Comparison of ENCODE assay signal across 8 mouse cellular contexts in genomic region chr8:120101068-120101972, GRCm38 (mm10). TPM values are rescaled to one million over a fixed set of nuclear protein-coding genes. Genes with fewer than 3 reads are reported as not detected.
DNase-seq lines count a peak whose midpoint lies in the region; ATAC-seq and TF ChIP-seq lines count a peak whose summit lies in the region.

Gene Zdhhc7, minus strand, starts transcription at chr8:120101482.

- no peaks in the 10 kb centered on the region for H3K27me3 ChIP-seq in embryonic facial prominence, embryonic 15.5 days
- H3K27me3 ChIP-seq in kidney, embryonic 14.5 days (ENCODE audit: control insufficient read depth, insufficient read depth, low read length): no peaks in the 10 kb centered on the region
- no peaks in the 10 kb centered on the region for H3K27me3 ChIP-seq in limb, embryonic 14.5 days (ENCODE audit: control insufficient read depth, insufficient read depth, low read length)
- H3K27me3 ChIP-seq in midbrain, embryonic 16.5 days (ENCODE audit: control insufficient read depth, insufficient read depth, low read depth, low read length): no peaks in the 10 kb centered on the region

- H3K4me1 ChIP-seq in embryonic facial prominence, embryonic 15.5 days: peaks cover 29% of the 10 kb centered on the region
- H3K4me1 ChIP-seq in kidney, embryonic 14.5 days (ENCODE audit: control insufficient read depth, insufficient read depth, low read length): peaks cover 21% of the 10 kb centered on the region
- peaks cover 19% of the 10 kb centered on the region for H3K4me1 ChIP-seq in limb, embryonic 14.5 days (ENCODE audit: control insufficient read depth, insufficient read depth, low read length)
- H3K4me1 ChIP-seq in midbrain, embryonic 16.5 days (ENCODE audit: control insufficient read depth, insufficient read depth, low read length): peaks cover 25% of the 10 kb centered on the region

- DNase-seq in 3T3-L1 (ENCODE audit: low read depth, low spot score): peak; percentile 69
- peak; percentile 52 to 64 for DNase-seq in adrenal gland, postnatal 4 days (ENCODE audit: low spot score in 2 of 2)
- DNase-seq in heart, adult 9 months (ENCODE audit: low spot score in 2 of 2): peak; percentile 81 to 84
- peak; percentile 68 for DNase-seq in limb, embryonic 14.5 days (ENCODE audit: low spot score)
- peak; percentile 76 to 80 for DNase-seq in spleen, postnatal 10 days (ENCODE audit: low spot score in 2 of 2)

- 0 out of 2 replicates have a peak, but pooled peaks cover 5% of the 10 kb centered on the region for H3K36me3 ChIP-seq in embryonic facial prominence, embryonic 15.5 days
- no peaks in the 10 kb centered on the region for H3K36me3 ChIP-seq in kidney, embryonic 14.5 days (ENCODE audit: control insufficient read depth, insufficient read depth, low read length)
- H3K36me3 ChIP-seq in limb, embryonic 14.5 days (ENCODE audit: control insufficient read depth, insufficient read depth, low read length): peaks cover 4% of the 10 kb centered on the region
- H3K36me3 ChIP-seq in midbrain, embryonic 16.5 days (ENCODE audit: control insufficient read depth, insufficient read depth, low read length): no peaks in the 10 kb centered on the region

- H3K9ac ChIP-seq in embryonic facial prominence, embryonic 15.5 days: peak within 1 kb of the TSS; percentile 91
- peak within 1 kb of the TSS; percentile 88 for H3K9ac ChIP-seq in kidney, embryonic 14.5 days (ENCODE audit: low read depth, low read length)
- H3K9ac ChIP-seq in limb, embryonic 14.5 days (ENCODE audit: low read depth, low read length, severe bottlenecking): peak within 1 kb of the TSS; percentile 79
- H3K9ac ChIP-seq in midbrain, embryonic 16.5 days (ENCODE audit: low read depth, low read length): peak within 1 kb of the TSS; percentile 94

- peak; percentile 79 for ATAC-seq in embryonic facial prominence, embryonic 15.5 days (ENCODE audit: insufficient number of reproducible peaks, low FRiP score, low TSS enrichment, low read depth)
- peak; percentile 65; the same call in 1 of the 2 replicates for ATAC-seq in kidney, embryonic 14.5 days (ENCODE audit: low FRiP score, low TSS enrichment)
- ATAC-seq in limb, embryonic 14.5 days (ENCODE audit: low FRiP score, low read depth): peak; percentile 79
- ATAC-seq in midbrain, embryonic 16.5 days: peak; percentile 90

- under 1% methylated on average over 88 of the region's 88 CpGs for WGBS in embryonic facial prominence, embryonic 15.5 days
- under 1% methylated on average over 87 of the region's 88 CpGs for WGBS in kidney, embryonic 14.5 days
- 2% methylated on average over 71 of the region's 88 CpGs for WGBS in limb, embryonic 14.5 days
- WGBS in midbrain, embryonic 16.5 days: under 1% methylated on average over 81 of the region's 88 CpGs

- 0 out of 2 replicates have a peak, but pooled peaks have one; percentile 26 for TF ChIP-seq POLR2A in limb, embryonic 14.5 days (IDR thresholded peaks at IDR 0.05; ENCODE audit: borderline replicate concordance, extremely low read depth, insufficient read depth, insufficient read length)

- peak within 1 kb of the TSS; percentile 94 for H3K27ac ChIP-seq in embryonic facial prominence, embryonic 15.5 days (replicated peaks)
- peak within 1 kb of the TSS; percentile 73 for H3K27ac ChIP-seq in kidney, embryonic 14.5 days (ENCODE audit: low read depth, low read length)
- peak within 1 kb of the TSS; percentile 83 for H3K27ac ChIP-seq in limb, embryonic 14.5 days (replicated peaks; ENCODE audit: low read depth, low read length)
- peak within 1 kb of the TSS; percentile 95 for H3K27ac ChIP-seq in midbrain, embryonic 16.5 days (ENCODE audit: low read length)

- H3K4me3 ChIP-seq in embryonic facial prominence, embryonic 15.5 days (replicated peaks): peak within 1 kb of the TSS; percentile 92
- peak within 1 kb of the TSS; percentile 89 for H3K4me3 ChIP-seq in kidney, embryonic 14.5 days (ENCODE audit: low read length)
- H3K4me3 ChIP-seq in limb, embryonic 14.5 days (replicated peaks; ENCODE audit: low read length): peak within 1 kb of the TSS; percentile 92
- peak within 1 kb of the TSS; percentile 96 for H3K4me3 ChIP-seq in midbrain, embryonic 16.5 days (ENCODE audit: low read depth, low read length)

- no peaks in the 10 kb centered on the region for H3K9me3 ChIP-seq in embryonic facial prominence, embryonic 15.5 days (replicated peaks)
- no peaks in the 10 kb centered on the region for H3K9me3 ChIP-seq in kidney, embryonic 14.5 days (ENCODE audit: control insufficient read depth, low read length)
- no peaks in the 10 kb centered on the region for H3K9me3 ChIP-seq in limb, embryonic 14.5 days (ENCODE audit: control insufficient read depth, low read length)
- H3K9me3 ChIP-seq in midbrain, embryonic 16.5 days (replicated peaks; ENCODE audit: control insufficient read depth, low read length, poor library complexity, severe bottlenecking): no peaks in the 10 kb centered on the region

- H3K4me2 ChIP-seq in embryonic facial prominence, embryonic 15.5 days (replicated peaks): peak within 1 kb of the TSS; percentile 84
- peak within 1 kb of the TSS; percentile 97 for H3K4me2 ChIP-seq in kidney, embryonic 14.5 days (replicated peaks; ENCODE audit: low read depth, low read length)
- peak within 1 kb of the TSS; percentile 81 for H3K4me2 ChIP-seq in limb, embryonic 14.5 days (replicated peaks; ENCODE audit: low read depth, low read length, severe bottlenecking)
- H3K4me2 ChIP-seq in midbrain, embryonic 16.5 days (ENCODE audit: low read length): peak within 1 kb of the TSS; percentile 94

RNA-seq across cellular contexts. Expression of gene Zdhhc7, which starts in this region (rescaled TPM):
- total RNA-seq in adrenal gland, postnatal 4 days (2021): 10 to 100 TPM; 46.4 to 48.9 TPM
- 31.3 and 35.2 TPM in 2 replicates for polyA plus RNA-seq in embryonic facial prominence, embryonic 15.5 days (2015; fragmentation: Nextera tagmentation; extraction: Ambion mirVana)
- polyA plus RNA-seq in kidney, embryonic 14.5 days (2014; fragmentation: Nextera tagmentation; extraction: Ambion mirVana): 20.4 and 31.0 TPM in 2 replicates
- polyA plus RNA-seq in limb, embryonic 14.5 days (2012; rRNA removed): 38.2 and 44.8 TPM in 2 replicates
- 29.7 and 33.1 TPM in 2 replicates for polyA plus RNA-seq in limb, embryonic 14.5 days (2014; fragmentation: Nextera tagmentation; extraction: Ambion mirVana)
- 27.8 and 29.5 TPM in 2 replicates for polyA plus RNA-seq in midbrain, embryonic 16.5 days (2015; fragmentation: Nextera tagmentation; extraction: Ambion mirVana)

Comparison
In these comparisons a context has a peak if more than half of its experiments do, and no peak if none do; other contexts are left out.
1. Peak in every context shown above with its lines: DNase-seq, ATAC-seq, H3K4me3 ChIP-seq and H3K27ac ChIP-seq.